ENCODE assay signal across 10 mouse cellular contexts in genomic region chr19:46641420-46642085, GRCm38 (mm10). TPM values are rescaled to one million over a fixed set of nuclear protein-coding genes. Genes with fewer than 3 reads are reported as not detected.
DNase-seq lines count a peak whose midpoint lies in the region; ATAC-seq and TF ChIP-seq lines count a peak whose summit lies in the region.
"Had no signal": no experiment of that assay in that cellular context is flagged by ENCODE, and none has a peak within 500 bp of the region (broad histone marks: within the 10 kb centered on the region; RNA-seq: fewer than 3 reads in every experiment).

No protein-coding gene starts in this region.

- H3K27me3 ChIP-seq in heart, postnatal 0 days (ENCODE audit: control insufficient read depth, insufficient read depth, low read length), result no peaks in the 10 kb centered on the region

- WGBS in heart, postnatal 0 days, result 16% methylated on average over 19 of the region's 19 CpGs

- H3K27ac ChIP-seq in heart, postnatal 0 days (ENCODE audit: low read depth), result peak overlapping the region; percentile 94

- no peak overlapping the region for H3K4me3 ChIP-seq in heart, postnatal 0 days (ENCODE audit: low read depth, low read length)
- H3K4me3 ChIP-seq: erythroblast, embryonic 14.5 days had no signal

- TF ChIP-seq CTCF in heart, postnatal 0 days (IDR thresholded peaks at IDR 0.05; ENCODE audit: low read depth), result no peak

- H3K4me2 ChIP-seq in heart, postnatal 0 days (ENCODE audit: low read depth, low read length), result peak overlapping the region; percentile 33

- H3K9me3 ChIP-seq in heart, postnatal 0 days (replicated peaks; ENCODE audit: control insufficient read depth, low read length), result no peaks in the 10 kb centered on the region

- DNase-seq in cerebellum, postnatal 10 days, result peak; percentile 36 to 41
- no peak for DNase-seq in cerebellum, adult 11-12 months
- peak; percentile 69 for DNase-seq in fibroblast of lung, adult 2 months (ENCODE audit: low read depth)
- DNase-seq in heart, postnatal 0 days (ENCODE audit: low spot score), result peak; percentile 82
- peak; percentile 88 for DNase-seq in kidney, postnatal 14 days
- peak; percentile 79 for DNase-seq in yolk sac, embryonic 10.5 days (ENCODE audit: low spot score)
- DNase-seq in spleen, postnatal 4 days (ENCODE audit: low spot score in 2 of 2), result no peak

- H3K4me1 ChIP-seq in heart, postnatal 0 days (ENCODE audit: control insufficient read depth, insufficient read depth), result peaks cover 76% of the 10 kb centered on the region

- ATAC-seq in heart, postnatal 0 days (ENCODE audit: insufficient read depth, low read depth), result peak; percentile 50
- ATAC-seq in megakaryocyte progenitor cell, adult 5-6 weeks (replicated peaks; ENCODE audit: poor library complexity), result peak; percentile 9; the same call in 1 of the 2 replicates

- TF ChIP-seq EP300 in heart, postnatal 0 days (IDR thresholded peaks at IDR 0.05; ENCODE audit: low read depth), result no peak

- peaks cover 24% of the 10 kb centered on the region for H3K36me3 ChIP-seq in heart, postnatal 0 days (replicated peaks; ENCODE audit: control insufficient read depth, insufficient read depth, low read length)

- peak overlapping the region; percentile 22; the same call in 1 of the 2 replicates for H3K9ac ChIP-seq in heart, postnatal 0 days (replicated peaks; ENCODE audit: low read depth, low read length)

RNA-seq across cellular contexts. Expression of gene Cyp17a1, which starts 31.4 kb away (rescaled TPM):
- 0.08 and 3.9 TPM in 2 replicates for total RNA-seq in heart, postnatal 0 days (2014; rRNA removed; ENCODE audit: low replicate concordance)
- polyA plus RNA-seq in heart, postnatal 0 days (2015; fragmentation: Nextera tagmentation; extraction: Ambion mirVana), result 0.68 and 0.88 TPM in 2 replicates
- total RNA-seq in megakaryocyte progenitor cell, adult 5-6 weeks (2015), result not detected in 2 replicates
- total RNA-seq in megakaryocyte progenitor cell, adult 5-6 weeks (2017), result not detected in 2 replicates
- polyA plus RNA-seq: C2C12; erythroblast, embryonic 14.5 days had no signal

RNA-seq across cellular contexts. Expression of gene Wbp1l, which starts 42.7 kb away (rescaled TPM):
- 72.8 and 89.7 TPM in 2 replicates for total RNA-seq in heart, postnatal 0 days (2014; rRNA removed; ENCODE audit: low replicate concordance)
- 34.4 and 36.4 TPM in 2 replicates for polyA plus RNA-seq in heart, postnatal 0 days (2015; fragmentation: Nextera tagmentation; extraction: Ambion mirVana)
- 17.0 and 18.4 TPM in 2 replicates for total RNA-seq in megakaryocyte progenitor cell, adult 5-6 weeks (2015)
- total RNA-seq in megakaryocyte progenitor cell, adult 5-6 weeks (2017), result 23.3 and 25.7 TPM in 2 replicates

RNA-seq across cellular contexts. Expression of gene Borcs7, which starts 48.2 kb away (rescaled TPM):
- 2.4 and 9.0 TPM in 2 replicates for total RNA-seq in heart, postnatal 0 days (2014; rRNA removed; ENCODE audit: low replicate concordance)
- 18.7 and 22.2 TPM in 2 replicates for polyA plus RNA-seq in heart, postnatal 0 days (2015; fragmentation: Nextera tagmentation; extraction: Ambion mirVana)
- total RNA-seq in megakaryocyte progenitor cell, adult 5-6 weeks (2015), result 14.1 TPM in 2 replicates
- total RNA-seq in megakaryocyte progenitor cell, adult 5-6 weeks (2017), result 4.6 and 6.5 TPM in 2 replicates

Comparison
In these comparisons a context has a peak if more than half of its experiments do, and no peak if none do; other contexts are left out.
1. DNase-seq: peak in cerebellum, postnatal 10 days (2 of 2), fibroblast of lung, adult 2 months (single experiment), heart, postnatal 0 days (single experiment), kidney, postnatal 14 days (single experiment) and yolk sac, embryonic 10.5 days (single experiment); none in cerebellum, adult 11-12 months (single experiment) and spleen, postnatal 4 days (0 of 2).